Mouse (Mus musculus) CD4-positive, CD25-positive, alpha-beta regulatory T cell, adult 4 months (primary cell): ENCODE data around the gene Ppp1r3f. TPM values are rescaled to one million over a fixed set of nuclear protein-coding genes. Genes with fewer than 3 reads are reported as not detected.

Source experiments
- ATAC-seq: one replicate; pipeline ENCODE4 v1.8.0; 2017
- polyA plus RNA-seq, 2 experiments: library from polyadenylated mRNA; unstranded; fragments of 100-300 nt; shearing (Covaris generic); gene quantifications; one replicate each; pipeline ENCODE4 v1.2.1; 2017

Ppp1r3f gene
- polyA plus RNA-seq, 2 experiments from 2014 or later, result 3.4 to 9.2 TPM

- ATAC-seq, result no peak
Measured at GRCm38 (mm10) chrX:7524961-7525360, 49.1 kb downstream of the Ppp1r3f start.

Other genes starting within 250 kb of the Ppp1r3f start
- gene Usp27x, start 198.5 kb downstream of the Ppp1r3f start, polyA plus RNA-seq, result under 1 TPM; 0.27 to 0.48 TPM
- 10 to 100 TPM; 48.7 to 55.3 TPM for gene Foxp3, start 639 bp downstream of the Ppp1r3f start, polyA plus RNA-seq
- gene Ccdc22, start 31.2 kb upstream of the Ppp1r3f start, polyA plus RNA-seq, result 10 to 100 TPM; 14.0 to 27.4 TPM
- not detected for gene Cacna1f, start 32.8 kb upstream of the Ppp1r3f start, polyA plus RNA-seq
- gene Syp, start 64.2 kb upstream of the Ppp1r3f start, polyA plus RNA-seq, result 1 to 10 TPM; 9.3 TPM
- 1 to 10 TPM; 8.3 to 9.4 TPM for gene Prickle3, start 83.0 kb upstream of the Ppp1r3f start, polyA plus RNA-seq
- 100 to 1,000 TPM; 147 to 155 TPM for gene Plp2, start 97.1 kb upstream of the Ppp1r3f start, polyA plus RNA-seq
- not detected for gene Magix, start 107.0 kb upstream of the Ppp1r3f start, polyA plus RNA-seq
- gene Gpkow, start 122.8 kb upstream of the Ppp1r3f start, polyA plus RNA-seq, result 10 to 100 TPM; 50.8 to 69.7 TPM
- 10 to 100 TPM; 42.8 to 76.1 TPM for gene Wdr45, start 140.1 kb upstream of the Ppp1r3f start, polyA plus RNA-seq
- 1 to 10 TPM in 1 of 2 experiments, not detected in 1; 1.0 TPM for gene Gm45208, start 148.0 kb upstream of the Ppp1r3f start, polyA plus RNA-seq
- gene Praf2, start 154.2 kb upstream of the Ppp1r3f start, polyA plus RNA-seq, result 10 to 100 TPM; 33.9 to 40.0 TPM
- gene Ccdc120, start 176.6 kb upstream of the Ppp1r3f start, polyA plus RNA-seq, result under 1 TPM; 0.20 to 0.52 TPM
- gene Tfe3, start 188.3 kb upstream of the Ppp1r3f start, polyA plus RNA-seq, result 10 to 100 TPM in 1 of 2 experiments, 1 to 10 TPM in 1; 8.5 to 14.4 TPM
- 10 to 100 TPM; 58.7 to 98.2 TPM for gene Gripap1, start 215.5 kb upstream of the Ppp1r3f start, polyA plus RNA-seq
- under 1 TPM; 0.63 to 0.72 TPM for gene Kcnd1, start 248.0 kb upstream of the Ppp1r3f start, polyA plus RNA-seq